Mouse (Mus musculus) adrenal gland, postnatal 4 days (tissue): ENCODE measurements around the gene Cfdp1. TPM values are rescaled to one million over a fixed set of nuclear protein-coding genes. Genes with fewer than 3 reads are reported as not detected.

ENCODE experiments used
- DNase-seq, 2 experiments: peaks; one replicate each; pipeline ENCODE4 v3.0.0; 2021 to 2022; ENCODE audit warnings: low spot score in 2 of 2, mixed read lengths in 2 of 2
- total RNA-seq, 2 experiments: library from RNA; stranded (reverse); gene quantifications; 2 replicates each; pipeline ENCODE4 v1.2.3; 2021

Cfdp1 gene
- total RNA-seq, 2 experiments from 2014 or later, result 84.4 to 100.0 TPM

- no peak for DNase-seq
These were observed 51.8 kb downstream of the Cfdp1 start for GRCm38 (mm10) chr8:111802256-111802655.

- DNase-seq, result no peak
These were observed 52.6 kb downstream of the Cfdp1 start for GRCm38 (mm10) chr8:111801456-111801855.

DNA sequence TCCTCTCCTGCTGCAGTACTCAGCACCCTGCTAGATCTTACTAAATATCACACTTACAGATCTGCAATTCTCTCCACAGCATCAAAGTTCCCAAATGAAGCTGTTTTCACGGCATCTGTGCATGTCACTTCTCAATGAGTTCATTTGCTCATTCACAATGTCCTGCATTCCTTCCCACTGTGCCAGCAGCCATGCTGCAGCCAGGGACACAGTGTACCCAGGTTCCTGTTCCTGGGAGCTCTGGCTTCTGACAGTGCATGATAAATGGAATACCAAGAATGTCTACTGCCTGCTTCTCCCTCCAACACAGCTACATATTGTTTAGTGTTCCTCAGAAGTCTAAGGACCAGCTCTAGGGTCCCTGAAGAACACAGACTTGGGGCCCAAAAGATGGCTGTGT is 57.6 kb downstream of the Cfdp1 start:
- no peak for DNase-seq

DNA sequence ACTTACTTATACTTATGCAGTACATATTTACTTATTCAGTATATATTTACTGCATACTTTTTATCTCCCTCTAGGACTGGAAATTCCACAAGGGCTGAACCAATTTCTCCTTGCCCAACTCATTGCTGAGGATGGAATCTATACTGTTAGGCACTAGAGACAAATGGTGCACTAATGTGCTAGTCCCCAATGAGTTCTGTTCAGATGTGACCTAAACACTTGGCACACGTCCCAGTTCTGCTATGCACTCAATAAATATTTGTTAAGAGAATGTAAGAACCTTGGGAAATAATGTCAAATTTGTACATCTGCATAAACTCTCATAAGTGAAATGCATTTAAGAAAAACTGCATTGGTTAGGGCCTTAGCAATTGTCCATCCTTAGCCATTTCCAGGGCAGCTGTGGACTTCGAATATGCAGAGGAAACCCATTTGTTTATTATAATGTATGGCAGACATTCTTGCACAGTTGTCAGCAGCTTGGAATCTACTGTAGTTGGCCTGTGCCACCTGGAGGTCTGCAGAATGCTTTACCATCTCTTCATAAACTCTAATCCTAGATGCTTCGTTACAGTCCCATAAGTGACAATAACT is 60.7 kb downstream of the Cfdp1 start:
- DNase-seq, result no peak

DNA sequence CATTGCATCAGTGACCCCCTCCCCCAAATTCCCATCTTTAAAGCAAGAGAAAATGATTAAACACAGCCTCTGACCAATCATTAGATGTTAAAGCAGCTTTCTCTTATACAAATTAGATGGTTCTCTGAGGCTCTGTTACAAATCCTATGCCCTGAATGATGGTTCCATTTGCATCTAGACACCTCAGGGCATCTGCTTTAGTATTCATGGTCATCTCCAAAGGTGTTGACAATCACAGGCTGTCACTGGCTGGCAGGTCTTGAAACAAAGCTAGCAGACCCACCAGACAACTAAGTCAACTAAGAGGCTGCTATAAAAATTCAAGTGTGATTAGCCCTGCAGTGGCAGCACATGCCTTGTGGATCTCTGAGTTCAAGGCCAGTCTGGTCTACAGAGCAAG is 64.5 kb downstream of the Cfdp1 start:
- no peak for DNase-seq

DNA sequence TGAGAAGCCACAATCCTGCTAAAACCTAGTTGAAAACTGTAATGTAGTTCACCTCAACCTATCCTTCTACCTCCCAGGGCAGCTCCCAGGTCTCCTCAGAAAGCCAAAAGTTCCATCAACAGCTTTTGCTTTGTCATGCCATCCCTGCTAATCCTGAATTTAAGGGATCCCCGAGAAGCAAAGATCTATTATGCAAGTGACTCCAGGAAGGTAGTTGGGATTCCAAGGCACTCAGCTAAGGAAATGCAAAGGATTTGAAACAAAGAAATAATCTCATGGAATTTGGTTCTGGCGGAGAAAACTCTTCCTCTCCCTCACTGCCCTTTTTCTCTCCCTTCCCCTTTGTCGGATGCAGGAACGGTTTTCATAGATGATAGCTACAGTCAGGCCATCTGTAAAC is 64.9 kb downstream of the Cfdp1 start:
- DNase-seq, result no peak

DNA sequence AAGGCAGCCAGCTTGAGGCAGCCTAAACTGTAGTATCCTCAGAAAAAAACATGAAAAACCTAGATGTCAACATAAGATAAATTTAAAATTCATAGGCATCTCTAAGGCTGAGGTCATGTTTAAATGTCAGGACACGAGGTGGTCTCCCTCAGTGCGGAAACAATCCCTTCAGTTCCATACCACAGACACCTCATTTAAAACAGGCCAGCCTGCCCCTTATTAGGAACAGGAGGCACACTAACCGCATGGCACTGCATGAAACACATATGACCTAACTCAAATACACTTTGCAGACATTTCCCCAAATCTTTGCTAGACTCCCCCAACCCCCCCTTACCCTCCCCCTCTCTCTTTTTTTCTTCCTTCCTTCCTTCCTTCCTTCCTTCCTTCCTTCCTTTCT is 65.6 kb downstream of the Cfdp1 start:
- no peak for DNase-seq

- DNase-seq, result no peak
These were observed 66.0 kb downstream of the Cfdp1 start for GRCm38 (mm10) chr8:111788085-111788484.

DNA sequence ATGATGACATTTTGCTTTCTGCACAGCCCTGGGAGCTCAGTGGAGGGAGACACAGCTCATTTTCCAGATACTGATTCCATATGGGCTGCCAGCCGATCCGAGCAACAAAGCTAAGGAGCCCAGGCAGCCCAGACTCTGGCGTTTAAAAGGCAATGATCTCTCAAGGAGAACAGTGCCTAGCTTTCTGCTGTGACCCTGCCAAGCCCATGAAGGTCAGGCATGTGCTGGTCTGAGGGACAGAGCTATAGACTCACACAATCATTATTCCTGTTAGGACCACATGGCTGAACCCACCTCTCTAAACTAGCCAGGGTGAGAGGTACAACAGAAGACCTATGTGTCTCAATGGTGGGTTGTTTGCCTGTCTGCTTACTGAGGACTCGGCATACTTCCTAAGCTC is 66.4 kb downstream of the Cfdp1 start:
- DNase-seq, result no peak

GRCm38 (mm10) chr8:111786701-111787588 is 67.1 kb downstream of the Cfdp1 start:
- DNase-seq, result no peak

GRCm38 (mm10) chr8:111786116-111786515 is 68.0 kb downstream of the Cfdp1 start:
- no peak for DNase-seq

DNA sequence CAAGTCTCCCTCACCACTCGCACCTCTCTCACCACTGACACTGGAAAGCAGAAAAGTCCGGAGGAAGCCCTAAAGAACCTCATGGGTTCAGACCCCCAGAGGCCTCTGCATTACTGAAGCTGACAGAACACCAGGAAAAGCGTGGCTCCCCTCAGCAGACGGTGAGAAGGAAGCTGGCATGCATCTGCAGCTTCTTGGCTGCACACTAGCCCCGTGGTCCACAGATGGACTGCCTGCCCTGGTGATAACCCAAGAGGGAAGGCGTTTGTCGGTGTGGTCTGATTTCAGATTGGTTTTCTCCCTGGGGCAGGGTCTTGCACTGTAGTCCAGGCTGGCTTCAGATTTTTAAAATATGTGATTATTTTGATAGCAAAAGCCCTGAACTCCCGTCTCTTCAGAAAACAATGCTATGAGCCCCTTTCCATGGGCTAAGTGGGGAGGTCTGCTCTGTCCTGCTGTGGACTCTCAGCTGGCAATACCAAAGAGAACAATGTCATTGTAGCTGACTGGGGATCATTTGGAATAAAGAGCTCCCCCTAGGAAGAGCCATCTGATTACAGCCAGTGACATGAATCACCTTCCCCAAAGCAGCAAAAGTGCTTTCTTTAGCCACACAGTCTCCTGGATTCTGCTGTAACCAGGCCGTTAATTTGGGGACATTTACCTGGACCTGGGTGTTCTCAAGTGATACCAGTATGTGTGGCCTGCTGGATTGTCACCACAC is 71.3 kb downstream of the Cfdp1 start:
- DNase-seq, result no peak

- DNase-seq, result no peak
These were observed 71.9 kb downstream of the Cfdp1 start for GRCm38 (mm10) chr8:111782161-111782560.

- DNase-seq, result no peak
These were observed 73.2 kb downstream of the Cfdp1 start for GRCm38 (mm10) chr8:111780697-111781424.

GRCm38 (mm10) chr8:111779690-111780089 is 74.4 kb downstream of the Cfdp1 start:
- peak in 1 of 2 experiments; percentile 40 for DNase-seq

- DNase-seq, result no peak
These were observed 75.3 kb downstream of the Cfdp1 start for GRCm38 (mm10) chr8:111778801-111779200.

- no peak for DNase-seq
These were observed 77.6 kb downstream of the Cfdp1 start for GRCm38 (mm10) chr8:111776492-111776891.

GRCm38 (mm10) chr8:111775766-111776165 is 78.3 kb downstream of the Cfdp1 start:
- DNase-seq, result no peak

GRCm38 (mm10) chr8:111773476-111773875 is 80.6 kb downstream of the Cfdp1 start:
- DNase-seq, result no peak

- no peak for DNase-seq
These were observed 81.0 kb downstream of the Cfdp1 start for GRCm38 (mm10) chr8:111773057-111773456.

- DNase-seq, result no peak
These were observed 82.0 kb downstream of the Cfdp1 start for GRCm38 (mm10) chr8:111772083-111772482.
